Mouse (Mus musculus): ENCODE measurements around the gene Ablim1. TPM values are rescaled to one million over a fixed set of nuclear protein-coding genes. Genes with fewer than 3 reads are reported as not detected.

Gene Ablim1
- polyA plus RNA-seq, 1 experiment = 216 TPM

GRCm38 (mm10) chr19:56994653-56995052, 320.1 kb downstream of the Ablim1 start:
- Histone ChIP-seq H3K4me3 (ENCODE audit: control insufficient read depth, insufficient read depth, low read length) (no peak overlapping the region), H3K4me1 (replicated peaks; ENCODE audit: control insufficient read depth, insufficient read depth, low read length) (no peaks in the 10 kb centered on the region), H3K27me3 (ENCODE audit: control insufficient read depth, insufficient read depth, low read length) (no peaks in the 10 kb centered on the region), H3K36me3 (ENCODE audit: control insufficient read depth, insufficient read depth, low read length) (no peaks in the 10 kb centered on the region), H3K27ac (ENCODE audit: control insufficient read depth, insufficient read depth, low read length) (no peak overlapping the region)
- no peak for TF ChIP-seq POLR2A (IDR thresholded peaks at IDR 0.05; ENCODE audit: control insufficient read depth, extremely low read depth, insufficient read depth, low read length, poor library complexity)
- TF ChIP-seq CTCF (IDR thresholded peaks at IDR 0.05; ENCODE audit: borderline replicate concordance, control insufficient read depth, extremely low read depth, insufficient read depth, low read length, poor library complexity) = no peak
- WGBS = 88% methylated on average over 4 of the region's 4 CpGs
- no peak for DNase-seq

GRCm38 (mm10) chr19:56993763-56994162, 321.0 kb downstream of the Ablim1 start:
- Histone ChIP-seq H3K4me3 (ENCODE audit: control insufficient read depth, insufficient read depth, low read length) (no peak overlapping the region), H3K27ac (ENCODE audit: control insufficient read depth, insufficient read depth, low read length) (peak overlapping the region; percentile 43; the same call in 1 of the 2 replicates), H3K36me3 (ENCODE audit: control insufficient read depth, insufficient read depth, low read length) (no peaks in the 10 kb centered on the region), H3K4me1 (replicated peaks; ENCODE audit: control insufficient read depth, insufficient read depth, low read length) (no peaks in the 10 kb centered on the region), H3K27me3 (ENCODE audit: control insufficient read depth, insufficient read depth, low read length) (no peaks in the 10 kb centered on the region)
- WGBS = 87% methylated on average over 4 of the region's 4 CpGs
- DNase-seq = no peak
- TF ChIP-seq CTCF (IDR thresholded peaks at IDR 0.05; ENCODE audit: borderline replicate concordance, control insufficient read depth, extremely low read depth, insufficient read depth, low read length, poor library complexity) = no peak
- no peak for TF ChIP-seq POLR2A (IDR thresholded peaks at IDR 0.05; ENCODE audit: control insufficient read depth, extremely low read depth, insufficient read depth, low read length, poor library complexity)

GRCm38 (mm10) chr19:56992978-56993545, 321.7 kb downstream of the Ablim1 start:
- 51% methylated on average over 8 of the region's 8 CpGs for WGBS
- TF ChIP-seq CTCF (IDR thresholded peaks at IDR 0.05; ENCODE audit: borderline replicate concordance, control insufficient read depth, extremely low read depth, insufficient read depth, low read length, poor library complexity) (no peak), POLR2A (IDR thresholded peaks at IDR 0.05; ENCODE audit: control insufficient read depth, extremely low read depth, insufficient read depth, low read length, poor library complexity) (no peak)
- no peak overlapping the region for H3K27ac ChIP-seq (ENCODE audit: control insufficient read depth, insufficient read depth, low read length)
- no peak for DNase-seq
- no peaks in the 10 kb centered on the region for H3K27me3 ChIP-seq (ENCODE audit: control insufficient read depth, insufficient read depth, low read length)
- H3K36me3 ChIP-seq (ENCODE audit: control insufficient read depth, insufficient read depth, low read length) = no peaks in the 10 kb centered on the region
- H3K4me1 ChIP-seq (replicated peaks; ENCODE audit: control insufficient read depth, insufficient read depth, low read length) = no peaks in the 10 kb centered on the region
- H3K4me3 ChIP-seq (ENCODE audit: control insufficient read depth, insufficient read depth, low read length) = no peak overlapping the region

- H3K27me3 ChIP-seq (ENCODE audit: control insufficient read depth, insufficient read depth, low read length) = no peaks in the 10 kb centered on the region
- TF ChIP-seq CTCF (IDR thresholded peaks at IDR 0.05; ENCODE audit: borderline replicate concordance, control insufficient read depth, extremely low read depth, insufficient read depth, low read length, poor library complexity) (no peak), POLR2A (IDR thresholded peaks at IDR 0.05; ENCODE audit: control insufficient read depth, extremely low read depth, insufficient read depth, low read length, poor library complexity) (no peak)
- H3K27ac ChIP-seq (ENCODE audit: control insufficient read depth, insufficient read depth, low read length) = no peak overlapping the region
- DNase-seq = no peak
- H3K4me1 ChIP-seq (replicated peaks; ENCODE audit: control insufficient read depth, insufficient read depth, low read length) = no peaks in the 10 kb centered on the region
- no peak overlapping the region for H3K4me3 ChIP-seq (ENCODE audit: control insufficient read depth, insufficient read depth, low read length)
- no peaks in the 10 kb centered on the region for H3K36me3 ChIP-seq (ENCODE audit: control insufficient read depth, insufficient read depth, low read length)
- 89% methylated on average over 14 of the region's 14 CpGs for WGBS
Measured at GRCm38 (mm10) chr19:56990367-56991111, 324.2 kb downstream of the Ablim1 start.

GRCm38 (mm10) chr19:56989171-56989570, 325.5 kb downstream of the Ablim1 start:
- no peaks in the 10 kb centered on the region for H3K36me3 ChIP-seq (ENCODE audit: control insufficient read depth, insufficient read depth, low read length)
- WGBS = 90% methylated on average over 8 of the region's 8 CpGs
- no peak overlapping the region for H3K27ac ChIP-seq (ENCODE audit: control insufficient read depth, insufficient read depth, low read length)
- TF ChIP-seq CTCF (IDR thresholded peaks at IDR 0.05; ENCODE audit: borderline replicate concordance, control insufficient read depth, extremely low read depth, insufficient read depth, low read length, poor library complexity) (no peak), POLR2A (IDR thresholded peaks at IDR 0.05; ENCODE audit: control insufficient read depth, extremely low read depth, insufficient read depth, low read length, poor library complexity) (no peak)
- H3K27me3 ChIP-seq (ENCODE audit: control insufficient read depth, insufficient read depth, low read length) = no peaks in the 10 kb centered on the region
- no peak for DNase-seq
- H3K4me3 ChIP-seq (ENCODE audit: control insufficient read depth, insufficient read depth, low read length) = no peak overlapping the region
- H3K4me1 ChIP-seq (replicated peaks; ENCODE audit: control insufficient read depth, insufficient read depth, low read length) = no peaks in the 10 kb centered on the region

- TF ChIP-seq CTCF (IDR thresholded peaks at IDR 0.05; ENCODE audit: borderline replicate concordance, control insufficient read depth, extremely low read depth, insufficient read depth, low read length, poor library complexity) = no peak
- TF ChIP-seq POLR2A (IDR thresholded peaks at IDR 0.05; ENCODE audit: control insufficient read depth, extremely low read depth, insufficient read depth, low read length, poor library complexity) = no peak
- H3K27me3 ChIP-seq (ENCODE audit: control insufficient read depth, insufficient read depth, low read length) = no peaks in the 10 kb centered on the region
- H3K4me1 ChIP-seq (replicated peaks; ENCODE audit: control insufficient read depth, insufficient read depth, low read length) = no peaks in the 10 kb centered on the region
- no peak for DNase-seq
- no peak overlapping the region for H3K4me3 ChIP-seq (ENCODE audit: control insufficient read depth, insufficient read depth, low read length)
- WGBS = 76% methylated on average over 4 of the region's 4 CpGs
- no peak overlapping the region for H3K27ac ChIP-seq (ENCODE audit: control insufficient read depth, insufficient read depth, low read length)
- no peaks in the 10 kb centered on the region for H3K36me3 ChIP-seq (ENCODE audit: control insufficient read depth, insufficient read depth, low read length)
Measured at GRCm38 (mm10) chr19:56984229-56984628, 330.5 kb downstream of the Ablim1 start.

Data from thymus, adult 2 months (tissue).